Mouse (Mus musculus) spleen, adult 12 weeks (tissue): ENCODE results near the gene Ccdc150.

Experiments used
- DNase-seq: peaks from one replicate; pipeline ENCODE4 v3.0.0; 2022; ENCODE audit warnings: low spot score

Ccdc150 gene

GRCm38 (mm10) chr1:54250158-54250866 is at the start of gene Ccdc150:
Ccdc150 (plus strand) TSS chr1:54250683.
- peak; percentile 39 for DNase-seq

GRCm38 (mm10) chr1:54220273-54220672 is 30.2 kb upstream of the Ccdc150 start:
- DNase-seq: no peak

GRCm38 (mm10) chr1:54242722-54243121 is 7.8 kb upstream of the Ccdc150 start:
- DNase-seq: no peak

GRCm38 (mm10) chr1:54275552-54275951 is 25.1 kb downstream of the Ccdc150 start:
- DNase-seq: no peak

GRCm38 (mm10) chr1:54279628-54280027 is 29.1 kb downstream of the Ccdc150 start:
- DNase-seq: no peak

GRCm38 (mm10) chr1:54280651-54281050 is 30.2 kb downstream of the Ccdc150 start:
- no peak for DNase-seq

- no peak for DNase-seq
Measured at GRCm38 (mm10) chr1:54306404-54306803, 55.9 kb downstream of the Ccdc150 start.

- DNase-seq: no peak
Measured at GRCm38 (mm10) chr1:54326647-54327046, 76.2 kb downstream of the Ccdc150 start.

- no peak for DNase-seq
Measured at GRCm38 (mm10) chr1:54327876-54328545, 77.5 kb downstream of the Ccdc150 start.

GRCm38 (mm10) chr1:54332988-54333387 is 82.5 kb downstream of the Ccdc150 start:
- DNase-seq: no peak

GRCm38 (mm10) chr1:54354786-54355185 is 104.3 kb downstream of the Ccdc150 start:
- DNase-seq: no peak

GRCm38 (mm10) chr1:54355485-54355884 is 105.0 kb downstream of the Ccdc150 start:
- no peak for DNase-seq

GRCm38 (mm10) chr1:54356566-54356965 is 106.1 kb downstream of the Ccdc150 start:
- DNase-seq: no peak

GRCm38 (mm10) chr1:54377506-54378051 is 127.1 kb downstream of the Ccdc150 start:
- DNase-seq: no peak

- DNase-seq: peak; percentile 4
Measured at GRCm38 (mm10) chr1:54380978-54381914, 130.8 kb downstream of the Ccdc150 start.

- DNase-seq: no peak
Measured at GRCm38 (mm10) chr1:54384221-54384620, 133.7 kb downstream of the Ccdc150 start.

GRCm38 (mm10) chr1:54402736-54403135 is 152.3 kb downstream of the Ccdc150 start:
- DNase-seq: no peak
